Mouse (Mus musculus) embryonic facial prominence, embryonic 15.5 days (tissue): ENCODE data around the gene Chadl. TPM values are rescaled to one million over a fixed set of nuclear protein-coding genes. Genes with fewer than 3 reads are reported as not detected.
A peak's percentile ranks its signal among the peaks of the same experiment; 100 is the strongest.

ENCODE experiments used
- ATAC-seq: fragments of 200-750 bp; cut with Nextera tagmentation; 2 replicates; pipeline ENCODE4 v1.8.0; 2017; ENCODE audit warnings: low read depth, moderate TSS enrichment; ENCODE audit not compliant: insufficient number of reproducible peaks, low FRiP score, low TSS enrichment
- H3K27ac ChIP-seq: fragments of 300-500 bp; sonication (generic); replicated peaks from 2 replicates; pipeline ENCODE4 v1.5.1; 2015; ENCODE audit warnings: mild to moderate bottlenecking, inconsistent platforms
- H3K27me3 ChIP-seq: fragments of 300-500 bp; sonication (generic); 2 replicates; pipeline ENCODE4 v1.6.1; 2015; ENCODE audit warnings: inconsistent platforms
- H3K36me3 ChIP-seq: fragments of 300-500 bp; sonication (generic); 2 replicates; pipeline ENCODE4 v1.6.1; 2015; ENCODE audit warnings: mild to moderate bottlenecking, inconsistent platforms
- H3K4me1 ChIP-seq: fragments of 300-500 bp; sonication (generic); 2 replicates; pipeline ENCODE4 v1.6.1; 2015; ENCODE audit warnings: inconsistent platforms
- H3K4me2 ChIP-seq: fragments of 300-500 bp; sonication (generic); replicated peaks from 2 replicates; pipeline ENCODE4 v1.6.1; 2015; ENCODE audit warnings: mild to moderate bottlenecking, inconsistent platforms
- H3K4me3 ChIP-seq: fragments of 300-500 bp; sonication (generic); replicated peaks from 2 replicates; pipeline ENCODE4 v1.5.1; 2015; ENCODE audit warnings: mild to moderate bottlenecking, inconsistent platforms
- H3K9ac ChIP-seq: fragments of 300-500 bp; sonication (generic); 2 replicates; pipeline ENCODE4 v1.6.1; 2015; ENCODE audit warnings: inconsistent platforms
- H3K9me3 ChIP-seq: fragments of 300-500 bp; sonication (generic); replicated peaks from 2 replicates; pipeline ENCODE4 v1.6.1; 2016; ENCODE audit warnings: inconsistent platforms
- WGBS: fragments of 180-500 bp; shearing (Covaris S2); methylation state at CpG from one replicate; pipeline ENCODE4 v1.1.7; 2015; 5-methylcytosine and 5-hydroxymethylcytosine counted together
- polyA plus RNA-seq: library from polyadenylated mRNA; unstranded; fragments of >200 nt; fragmentation: Nextera tagmentation; extraction: Ambion mirVana; gene quantifications from 2 replicates; pipeline ENCODE4 v1.2.1, GENCODE M21; 2015

The Chadl gene
- polyA plus RNA-seq, 1 experiment from 2014 or later = 12.4 TPM

DNA sequence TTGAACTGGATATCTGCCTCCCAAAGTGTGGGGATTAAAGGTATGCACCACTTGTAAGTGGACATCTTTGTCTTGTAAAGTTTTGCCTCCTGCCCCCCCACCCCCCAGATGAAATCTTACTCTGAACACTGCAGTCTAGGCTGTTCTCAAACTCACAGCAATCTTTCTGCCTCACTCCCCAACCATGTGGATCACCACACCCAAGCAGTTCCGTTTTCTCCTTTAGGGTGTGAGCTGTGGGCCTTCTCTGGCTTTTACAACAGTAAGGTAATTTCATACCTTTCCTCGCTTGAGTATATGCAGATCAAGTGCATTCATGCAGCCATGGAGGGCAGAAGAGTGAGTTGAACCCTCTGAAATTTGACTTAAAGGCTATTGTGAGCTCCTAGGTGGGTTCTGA is 3.1 kb upstream of the Chadl start:
- no peak overlapping the region for H3K27ac ChIP-seq
- peaks cover 10% of the 10 kb centered on the region for H3K27me3 ChIP-seq
- H3K4me3 ChIP-seq = no peak overlapping the region
- 66% methylated on average over 2 of the region's 2 CpGs for WGBS
- H3K36me3 ChIP-seq = peaks cover 29% of the 10 kb centered on the region
- no peak overlapping the region for H3K4me2 ChIP-seq
- H3K4me1 ChIP-seq = 0 out of 2 replicates have a peak, but pooled peaks cover under 1% of the 10 kb centered on the region
- H3K9ac ChIP-seq = no peak overlapping the region
- no peaks in the 10 kb centered on the region for H3K9me3 ChIP-seq
- no peak for ATAC-seq

DNA sequence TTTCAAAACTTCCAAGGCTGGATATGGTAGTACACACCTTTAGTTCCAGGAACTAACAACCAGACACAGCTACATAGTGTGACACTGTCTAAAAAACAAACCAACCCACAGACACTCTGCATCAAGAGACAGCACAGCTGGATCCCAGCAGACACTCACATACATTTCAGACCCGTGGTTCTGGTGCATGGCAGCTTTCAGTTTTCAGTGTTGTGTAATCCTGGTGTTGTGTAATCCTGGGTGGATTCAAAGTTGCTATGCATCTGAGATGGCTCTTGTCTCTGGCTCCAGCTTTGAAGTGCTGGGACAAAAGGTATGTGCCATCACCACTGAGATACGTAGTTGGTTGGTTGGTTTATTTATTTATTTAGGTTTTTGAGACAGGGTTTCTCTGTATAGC is 1.4 kb upstream of the Chadl start:
- 55% methylated on average over 2 of the region's 2 CpGs for WGBS
- no peak for ATAC-seq

DNA sequence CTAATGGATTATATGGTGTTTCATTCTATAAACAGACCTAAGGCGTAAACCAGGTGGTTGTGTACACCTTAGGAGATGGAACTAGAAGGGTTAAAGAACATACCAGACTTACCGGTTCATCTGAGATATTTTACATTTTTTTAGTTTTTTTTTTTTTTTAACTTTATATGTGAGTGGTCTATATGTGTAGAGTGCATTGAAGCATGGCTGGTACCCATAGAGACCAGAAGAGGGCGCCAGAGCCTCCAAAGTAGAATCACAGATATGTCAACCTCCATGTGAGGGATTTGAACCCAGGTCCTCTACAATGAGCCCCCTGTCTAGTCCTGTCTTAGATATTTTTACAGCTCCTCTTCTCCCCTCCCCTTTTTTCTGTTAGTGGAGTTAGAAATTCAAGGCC is 760 bp upstream of the Chadl start:
- Histone ChIP-seq H3K9me3 (no peaks in the 10 kb centered on the region), H3K27ac (no peak overlapping the region), H3K4me3 (no peak overlapping the region), H3K4me2 (no peak overlapping the region), H3K36me3 (0 out of 2 replicates have a peak, but pooled peaks cover 6% of the 10 kb centered on the region), H3K4me1 (peaks cover 21% of the 10 kb centered on the region), H3K27me3 (peaks cover 31% of the 10 kb centered on the region), H3K9ac (no peak overlapping the region)
- no peak for ATAC-seq
- WGBS = 37% methylated on average over 3 of the region's 3 CpGs

More for the DNA sequence above, 1.4 kb upstream of the Chadl start:
- Histone ChIP-seq H3K4me1 (peaks cover 15% of the 10 kb centered on the region), H3K36me3 (peaks cover 13% of the 10 kb centered on the region), H3K27me3 (peaks cover 24% of the 10 kb centered on the region), H3K4me2 (no peak overlapping the region), H3K4me3 (no peak overlapping the region), H3K9me3 (no peaks in the 10 kb centered on the region), H3K27ac (no peak overlapping the region), H3K9ac (no peak overlapping the region)

DNA sequence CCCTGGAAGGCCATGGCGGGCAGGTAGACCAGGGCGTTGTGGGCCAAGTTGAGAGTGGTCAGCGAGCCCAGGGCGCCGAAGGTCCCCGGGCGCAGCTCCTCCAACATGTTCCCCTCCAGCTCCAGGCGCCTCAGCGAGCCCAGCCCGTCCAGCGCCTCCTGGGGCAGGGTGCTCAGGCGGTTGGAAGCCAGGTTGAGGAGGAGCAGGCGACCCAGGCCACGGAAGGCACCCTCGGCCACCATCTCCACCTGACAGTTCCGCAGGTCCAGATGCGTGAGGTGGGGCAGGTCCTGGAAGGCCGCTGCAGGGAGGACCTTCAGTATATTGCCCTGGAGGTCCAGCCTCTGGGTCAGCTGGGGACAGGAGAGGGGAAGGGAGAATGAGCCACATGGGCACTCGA is 2.2 kb downstream of the Chadl start:
- H3K36me3 ChIP-seq = no peaks in the 10 kb centered on the region
- H3K9me3 ChIP-seq = no peaks in the 10 kb centered on the region
- peaks cover 45% of the 10 kb centered on the region for H3K27me3 ChIP-seq
- WGBS = 35% methylated on average over 19 of the region's 19 CpGs
- no peak for ATAC-seq
- H3K27ac ChIP-seq = peak overlapping the region; percentile 11; the same call in 1 of the 2 replicates
- H3K4me3 ChIP-seq = peak overlapping the region; percentile 61
- peak overlapping the region; percentile 97 for H3K4me2 ChIP-seq
- H3K9ac ChIP-seq = peak overlapping the region; percentile 50
- H3K4me1 ChIP-seq = peaks cover 23% of the 10 kb centered on the region

DNA sequence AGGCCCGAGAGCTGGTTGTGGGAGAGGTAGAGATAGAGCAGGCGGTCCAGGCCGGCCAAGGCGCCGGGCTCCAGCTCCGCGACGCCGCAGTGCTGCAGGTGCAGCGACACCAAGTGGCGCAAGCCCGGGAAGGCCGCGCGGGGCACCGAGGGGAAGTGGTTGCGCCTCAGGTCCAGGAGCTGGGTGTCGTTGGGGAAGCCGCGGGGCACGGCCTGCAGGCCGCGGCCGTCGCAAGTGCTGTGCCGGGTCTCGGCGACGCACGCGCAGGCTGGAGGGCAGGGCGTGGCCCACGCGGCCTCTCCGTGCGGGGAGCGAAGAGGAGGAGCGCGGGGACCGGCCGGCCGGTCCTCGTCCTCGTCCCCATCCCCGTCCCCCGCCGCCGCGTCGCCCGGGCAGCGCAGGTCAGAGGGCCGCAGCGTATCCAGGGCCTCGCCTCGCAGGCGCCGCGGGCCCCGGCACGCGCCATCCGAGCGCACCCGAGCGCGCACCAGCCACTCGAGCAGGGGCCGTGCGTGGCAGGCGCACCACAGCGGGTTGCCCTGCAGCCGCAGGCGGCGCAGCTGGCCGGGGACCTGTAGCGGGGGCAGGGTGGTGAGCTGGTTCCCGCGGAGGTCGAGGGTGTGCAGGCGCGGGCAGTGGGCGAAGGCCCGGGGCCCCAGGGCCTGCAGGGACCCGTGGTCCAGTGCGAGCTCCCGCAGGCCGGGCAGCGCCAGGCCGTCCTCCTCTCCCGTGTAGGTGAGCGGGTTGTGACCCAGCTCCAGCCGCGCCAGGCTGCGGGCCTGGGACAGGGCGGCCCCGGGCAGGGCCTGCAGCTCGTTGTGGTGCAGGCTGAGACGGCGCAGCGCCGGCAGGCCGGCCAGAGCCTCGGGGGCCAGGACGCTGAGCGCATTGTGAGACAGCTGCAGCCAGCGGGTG is 2.9 kb downstream of the Chadl start:
- Histone ChIP-seq H3K27me3 (peaks cover 45% of the 10 kb centered on the region), H3K27ac (peak overlapping the region; percentile 11; the same call in 1 of the 2 replicates)
- under 1% methylated on average over 107 of the region's 107 CpGs for WGBS

DNA sequence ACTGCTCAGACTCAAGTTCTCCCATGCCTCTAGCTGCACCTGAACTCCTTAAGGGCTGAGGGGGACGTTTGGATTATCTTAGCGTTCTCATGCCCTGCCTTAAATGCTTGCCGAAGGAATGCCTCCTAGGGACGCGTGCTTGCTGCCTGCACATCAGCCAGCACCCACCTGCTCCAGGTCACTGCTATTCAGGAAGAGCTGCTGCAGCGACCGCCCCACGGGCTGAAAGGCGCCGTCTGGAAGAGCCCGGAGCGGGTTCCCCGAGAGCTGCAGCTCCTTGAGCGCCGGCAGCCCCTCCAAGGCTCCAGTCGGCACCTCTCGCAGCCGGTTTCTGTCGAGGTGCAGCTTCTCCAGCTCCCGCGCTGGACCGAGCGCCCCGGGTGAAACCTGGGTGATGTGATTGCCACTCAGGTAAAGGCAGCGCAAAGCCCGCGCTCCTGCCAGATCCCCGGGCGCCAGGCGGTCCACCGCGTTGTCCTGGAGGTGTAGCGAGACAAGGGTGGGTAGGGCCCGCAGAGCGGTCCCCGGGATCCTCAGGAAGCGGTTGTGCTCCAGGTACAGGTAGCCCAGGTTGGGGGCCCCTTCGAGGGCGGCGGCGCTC is 3.6 kb downstream of the Chadl start:
- Histone ChIP-seq H3K27ac (no peak overlapping the region), H3K4me3 (peak overlapping the region; percentile 61), H3K4me1 (peaks cover 23% of the 10 kb centered on the region), H3K4me2 (peak overlapping the region; percentile 97), H3K36me3 (peaks cover 5% of the 10 kb centered on the region; the same call in 1 of the 2 replicates), H3K9ac (peak overlapping the region; percentile 50), H3K27me3 (peaks cover 45% of the 10 kb centered on the region), H3K9me3 (no peaks in the 10 kb centered on the region)
- ATAC-seq = no peak; the same call in 1 of the 2 replicates
- 4% methylated on average over 41 of the region's 41 CpGs for WGBS

More for the DNA sequence above, 2.9 kb downstream of the Chadl start:
- peak overlapping the region; percentile 50 for H3K9ac ChIP-seq
- H3K4me2 ChIP-seq = peak overlapping the region; percentile 97
- peak overlapping the region; percentile 61 for H3K4me3 ChIP-seq
- peaks cover 23% of the 10 kb centered on the region for H3K4me1 ChIP-seq
- ATAC-seq = peak; percentile 74
- no peaks in the 10 kb centered on the region for H3K9me3 ChIP-seq
- H3K36me3 ChIP-seq = no peaks in the 10 kb centered on the region

DNA sequence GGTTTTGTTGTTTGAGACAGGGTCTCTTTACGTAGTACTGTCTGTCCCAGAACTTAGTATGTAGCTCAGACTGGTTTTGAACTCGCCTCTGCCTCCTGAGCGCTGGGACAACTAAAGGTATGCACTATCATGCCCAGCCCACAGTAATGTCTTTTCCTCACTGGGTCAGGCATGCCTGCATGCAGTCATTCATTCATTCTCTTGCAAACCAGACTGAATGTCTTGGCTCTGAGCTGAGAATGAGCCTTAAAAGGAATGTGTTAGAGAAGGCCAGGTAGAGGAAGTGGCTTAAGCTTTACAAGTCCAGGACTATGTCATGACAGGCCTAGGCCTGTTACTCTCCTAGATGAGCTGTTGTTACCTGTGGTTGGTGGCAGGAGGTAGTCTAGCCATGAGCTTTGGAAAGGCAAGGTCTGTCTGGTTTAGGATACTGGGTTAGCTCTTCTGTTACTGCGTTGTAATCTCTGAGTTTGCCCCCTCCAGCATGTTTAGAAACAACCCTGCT is 16.7 kb downstream of the Chadl start:
- no peak overlapping the region for H3K27ac ChIP-seq
- no peak overlapping the region for H3K4me3 ChIP-seq
- WGBS = 90% methylated on average over 4 of the region's 4 CpGs
- no peaks in the 10 kb centered on the region for H3K4me1 ChIP-seq
- peaks cover 77% of the 10 kb centered on the region for H3K36me3 ChIP-seq
- H3K9me3 ChIP-seq = no peaks in the 10 kb centered on the region
- no peaks in the 10 kb centered on the region for H3K27me3 ChIP-seq
- H3K4me2 ChIP-seq = no peak overlapping the region
- H3K9ac ChIP-seq = no peak overlapping the region
- ATAC-seq = no peak

DNA sequence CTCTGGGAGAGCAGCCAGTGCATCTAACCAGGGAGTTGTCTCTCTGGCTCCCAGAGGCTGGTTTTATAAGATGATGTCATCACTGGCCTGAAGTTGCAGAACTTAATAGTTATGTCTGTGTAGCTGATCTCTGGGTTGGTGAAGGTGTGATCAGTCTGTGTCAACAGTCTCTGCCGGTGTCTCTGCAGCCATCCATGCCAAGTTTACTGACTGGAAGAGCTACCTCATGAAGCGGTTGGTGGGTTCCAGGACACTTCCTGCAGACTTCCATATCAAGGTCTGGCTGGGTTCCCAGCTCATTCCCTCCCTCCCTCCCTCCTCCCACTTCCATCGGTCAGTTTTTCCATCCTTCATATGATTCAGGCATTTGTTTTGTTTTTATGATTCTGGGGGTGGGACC is 20.4 kb downstream of the Chadl start:
- WGBS = 89% methylated on average over 3 of the region's 3 CpGs
- Histone ChIP-seq H3K36me3 (peaks cover 53% of the 10 kb centered on the region), H3K27me3 (no peaks in the 10 kb centered on the region), H3K9me3 (no peaks in the 10 kb centered on the region), H3K27ac (no peak overlapping the region), H3K4me1 (no peaks in the 10 kb centered on the region), H3K4me2 (no peak overlapping the region), H3K4me3 (no peak overlapping the region), H3K9ac (no peak overlapping the region)
- ATAC-seq = no peak

DNA sequence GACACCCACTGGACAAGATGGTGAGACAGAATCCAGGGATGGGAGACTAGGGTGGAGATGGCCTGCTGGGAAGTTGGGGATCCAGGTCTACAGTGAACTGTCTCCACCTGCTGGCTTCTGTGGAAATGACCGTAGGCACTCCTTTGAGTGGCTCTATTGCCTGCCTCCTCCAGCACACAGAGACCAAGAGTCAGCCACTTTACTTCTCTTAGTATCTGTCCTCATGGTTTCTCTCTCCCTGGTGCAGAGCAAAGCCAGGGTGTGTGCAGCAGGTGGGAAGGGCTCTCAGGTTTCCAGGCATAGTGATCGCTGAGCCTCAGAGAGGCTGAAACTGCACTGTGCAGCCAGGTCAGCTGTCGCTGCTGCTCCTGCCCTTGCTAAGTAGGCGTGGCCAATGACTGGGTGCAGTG is 26.9 kb downstream of the Chadl start:
- H3K9me3 ChIP-seq = no peaks in the 10 kb centered on the region
- 80% methylated on average over 4 of the region's 4 CpGs for whole genome bisulfite sequencing
- no peak overlapping the region for H3K4me3 ChIP-seq
- H3K36me3 ChIP-seq = peaks cover 46% of the 10 kb centered on the region
- no peak overlapping the region for H3K27ac ChIP-seq
- no peak overlapping the region for H3K9ac ChIP-seq
- peaks cover under 1% of the 10 kb centered on the region; the same call in 1 of the 2 replicates for H3K4me1 ChIP-seq
- H3K4me2 ChIP-seq = no peak overlapping the region
- H3K27me3 ChIP-seq = no peaks in the 10 kb centered on the region
- ATAC-seq = peak; percentile 35; the same call in 1 of the 2 replicates

DNA sequence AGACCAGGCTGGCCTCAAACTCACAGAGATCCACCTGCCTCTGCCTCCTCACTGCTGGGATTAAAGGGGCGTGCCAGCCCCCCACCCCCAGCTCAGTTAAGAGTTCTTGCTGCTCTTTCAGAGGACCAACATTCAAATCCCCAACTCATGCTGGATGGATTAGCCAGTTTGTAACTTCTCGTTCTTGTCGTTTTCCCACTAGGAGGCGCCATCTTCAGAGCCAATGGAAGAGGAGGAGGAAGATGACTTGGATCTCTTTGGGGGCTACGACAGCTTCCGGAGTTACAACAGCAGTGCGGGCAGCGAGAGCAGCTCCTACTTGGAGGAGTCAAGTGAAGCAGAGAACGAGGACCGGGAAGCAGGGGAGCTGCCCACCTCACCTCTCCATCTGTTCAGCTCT is 30.1 kb downstream of the Chadl start:
- no peaks in the 10 kb centered on the region for H3K27me3 ChIP-seq
- no peaks in the 10 kb centered on the region for H3K9me3 ChIP-seq
- no peak for ATAC-seq
- no peak overlapping the region for H3K4me3 ChIP-seq
- WGBS = 85% methylated on average over 10 of the region's 10 CpGs
- H3K9ac ChIP-seq = no peak overlapping the region
- peaks cover 34% of the 10 kb centered on the region for H3K36me3 ChIP-seq
- no peak overlapping the region for H3K27ac ChIP-seq
- no peak overlapping the region for H3K4me2 ChIP-seq
- H3K4me1 ChIP-seq = peaks cover 10% of the 10 kb centered on the region
